Mouse (Mus musculus): Measurements from ENCODE around the gene Renbp. TPM values are rescaled to one million over a fixed set of nuclear protein-coding genes. Genes with fewer than 3 reads are reported as not detected.

Gene Renbp
- polyA plus RNA-seq, 1 experiment from 2014 or later = 49.5 TPM

- H3K4me3 ChIP-seq (replicated peaks) = no peak overlapping the region
- H3K27me3 ChIP-seq (replicated peaks) = no peaks in the 10 kb centered on the region
- H3K4me1 ChIP-seq = no peaks in the 10 kb centered on the region
- H3K4me2 ChIP-seq = no peak overlapping the region
- no peak overlapping the region for H3K9ac ChIP-seq
- H3K27ac ChIP-seq = no peak overlapping the region
- WGBS = 88% methylated on average over 8 of the region's 8 CpGs
- H3K36me3 ChIP-seq = no peaks in the 10 kb centered on the region
- ATAC-seq (ENCODE audit: insufficient read depth, low FRiP score, low read depth) = no peak
- H3K9me3 ChIP-seq = no peaks in the 10 kb centered on the region
Observed at GRCm38 (mm10) chrX:73916945-73917344, 13.7 kb downstream of the Renbp start.

GRCm38 (mm10) chrX:73914827-73915703, 15.6 kb downstream of the Renbp start:
- WGBS = 22% methylated on average over 31 of the region's 31 CpGs
- Histone ChIP-seq H3K36me3 (no peaks in the 10 kb centered on the region), H3K27me3 (replicated peaks) (no peaks in the 10 kb centered on the region), H3K4me3 (replicated peaks) (peak overlapping the region; percentile 17; the same call in 1 of the 2 replicates), H3K27ac (peak overlapping the region; percentile 80), H3K9me3 (no peaks in the 10 kb centered on the region), H3K4me2 (peak overlapping the region; percentile 38), H3K4me1 (no peaks in the 10 kb centered on the region), H3K9ac (no peak overlapping the region)
- peak; percentile 97 for ATAC-seq (ENCODE audit: insufficient read depth, low FRiP score, low read depth)

GRCm38 (mm10) chrX:73911588-73911987, 19.1 kb downstream of the Renbp start:
- no peak overlapping the region for H3K27ac ChIP-seq
- H3K36me3 ChIP-seq = no peaks in the 10 kb centered on the region
- H3K9me3 ChIP-seq = no peaks in the 10 kb centered on the region
- no peak overlapping the region for H3K4me2 ChIP-seq
- no peaks in the 10 kb centered on the region for H3K27me3 ChIP-seq (replicated peaks)
- H3K4me3 ChIP-seq (replicated peaks) = no peak overlapping the region
- 79% methylated on average over 2 of the region's 2 CpGs for WGBS
- no peaks in the 10 kb centered on the region for H3K4me1 ChIP-seq
- ATAC-seq (ENCODE audit: insufficient read depth, low FRiP score, low read depth) = no peak
- no peak overlapping the region for H3K9ac ChIP-seq

- Histone ChIP-seq H3K4me2 (peak overlapping the region; percentile 50), H3K9ac (no peak overlapping the region), H3K27me3 (replicated peaks) (no peaks in the 10 kb centered on the region), H3K4me3 (replicated peaks) (peak overlapping the region; percentile 19), H3K9me3 (no peaks in the 10 kb centered on the region), H3K27ac (no peak overlapping the region), H3K4me1 (no peaks in the 10 kb centered on the region), H3K36me3 (no peaks in the 10 kb centered on the region)
- peak; percentile 11; the same call in 1 of the 2 replicates for ATAC-seq (ENCODE audit: insufficient read depth, low FRiP score, low read depth)
- 21% methylated on average over 25 of the region's 26 CpGs for WGBS
Observed at GRCm38 (mm10) chrX:73911156-73911555, 19.5 kb downstream of the Renbp start.

GRCm38 (mm10) chrX:73910451-73910850, 20.2 kb downstream of the Renbp start:
- no peaks in the 10 kb centered on the region for H3K4me1 ChIP-seq
- no peak for ATAC-seq (ENCODE audit: insufficient read depth, low FRiP score, low read depth)
- no peak overlapping the region for H3K4me3 ChIP-seq (replicated peaks)
- no peaks in the 10 kb centered on the region for H3K27me3 ChIP-seq (replicated peaks)
- H3K9me3 ChIP-seq = no peaks in the 10 kb centered on the region
- H3K9ac ChIP-seq = no peak overlapping the region
- H3K36me3 ChIP-seq = no peaks in the 10 kb centered on the region
- no peak overlapping the region for H3K27ac ChIP-seq
- H3K4me2 ChIP-seq = no peak overlapping the region

GRCm38 (mm10) chrX:73910049-73910448, 20.6 kb downstream of the Renbp start:
- no peak overlapping the region for H3K27ac ChIP-seq
- WGBS = 74% methylated on average over 1 of the region's 1 CpGs
- H3K4me2 ChIP-seq = no peak overlapping the region
- H3K9ac ChIP-seq = no peak overlapping the region
- no peak overlapping the region for H3K4me3 ChIP-seq (replicated peaks)
- no peaks in the 10 kb centered on the region for H3K9me3 ChIP-seq
- H3K27me3 ChIP-seq (replicated peaks) = no peaks in the 10 kb centered on the region
- ATAC-seq (ENCODE audit: insufficient read depth, low FRiP score, low read depth) = no peak
- H3K4me1 ChIP-seq = no peaks in the 10 kb centered on the region
- no peaks in the 10 kb centered on the region for H3K36me3 ChIP-seq

GRCm38 (mm10) chrX:73897959-73898358, 32.7 kb downstream of the Renbp start:
- H3K36me3 ChIP-seq = no peaks in the 10 kb centered on the region
- no peaks in the 10 kb centered on the region for H3K9me3 ChIP-seq
- WGBS = 72% methylated on average over 3 of the region's 3 CpGs
- H3K27me3 ChIP-seq (replicated peaks) = no peaks in the 10 kb centered on the region; the same call in 1 of the 2 replicates
- H3K4me3 ChIP-seq (replicated peaks) = no peak overlapping the region
- H3K27ac ChIP-seq = no peak overlapping the region
- no peaks in the 10 kb centered on the region for H3K4me1 ChIP-seq
- no peak overlapping the region for H3K9ac ChIP-seq
- H3K4me2 ChIP-seq = no peak overlapping the region
- no peak for ATAC-seq (ENCODE audit: insufficient read depth, low FRiP score, low read depth)

GRCm38 (mm10) chrX:73895719-73896118, 34.9 kb downstream of the Renbp start, which contains the start of gene L1cam:
Gene L1cam (minus strand): TSS chrX:73896105.
- Histone ChIP-seq H3K36me3 (no peaks in the 10 kb centered on the region), H3K27ac (no peak within 1 kb of the TSS), H3K4me2 (no peak within 1 kb of the TSS), H3K4me1 (no peaks in the 10 kb centered on the region), H3K27me3 (replicated peaks) (no peaks in the 10 kb centered on the region; the same call in 1 of the 2 replicates), H3K9me3 (no peaks in the 10 kb centered on the region), H3K4me3 (replicated peaks) (no peak within 1 kb of the TSS), H3K9ac (no peak within 1 kb of the TSS)
- ATAC-seq (ENCODE audit: insufficient read depth, low FRiP score, low read depth) = no peak
- 7% methylated on average over 2 of the region's 2 CpGs for WGBS

- 92% methylated on average over 14 of the region's 14 CpGs for WGBS
- no peak for ATAC-seq (ENCODE audit: insufficient read depth, low FRiP score, low read depth)
- H3K4me2 ChIP-seq = no peak overlapping the region
Observed at GRCm38 (mm10) chrX:73892833-73893232, 37.8 kb downstream of the Renbp start.

GRCm38 (mm10) chrX:73891551-73892152, 39.0 kb downstream of the Renbp start, which contains the start of gene Avpr2:
Gene Avpr2 (plus strand): TSS chrX:73892102.
- no peaks in the 10 kb centered on the region for H3K9me3 ChIP-seq
- no peak within 1 kb of the TSS for H3K9ac ChIP-seq
- no peak within 1 kb of the TSS for H3K27ac ChIP-seq
- WGBS = 52% methylated on average over 6 of the region's 6 CpGs
- H3K4me1 ChIP-seq = no peaks in the 10 kb centered on the region
- no peak within 1 kb of the TSS for H3K4me3 ChIP-seq (replicated peaks)
- no peak within 1 kb of the TSS for H3K4me2 ChIP-seq
- no peaks in the 10 kb centered on the region for H3K27me3 ChIP-seq (replicated peaks)
- no peaks in the 10 kb centered on the region for H3K36me3 ChIP-seq
- no peak for ATAC-seq (ENCODE audit: insufficient read depth, low FRiP score, low read depth)

More at GRCm38 (mm10) chrX:73892833-73893232, 37.8 kb downstream of the Renbp start:
- Histone ChIP-seq H3K9ac (no peak overlapping the region), H3K9me3 (no peaks in the 10 kb centered on the region), H3K27ac (no peak overlapping the region), H3K4me1 (no peaks in the 10 kb centered on the region), H3K27me3 (replicated peaks) (no peaks in the 10 kb centered on the region), H3K36me3 (no peaks in the 10 kb centered on the region), H3K4me3 (replicated peaks) (no peak overlapping the region)

- ATAC-seq (ENCODE audit: insufficient read depth, low FRiP score, low read depth) = no peak
- Histone ChIP-seq H3K4me3 (replicated peaks) (no peak overlapping the region), H3K4me1 (no peaks in the 10 kb centered on the region), H3K9ac (no peak overlapping the region), H3K4me2 (peak overlapping the region; percentile 73), H3K27ac (no peak overlapping the region), H3K36me3 (no peaks in the 10 kb centered on the region), H3K9me3 (no peaks in the 10 kb centered on the region), H3K27me3 (replicated peaks) (0 out of 2 replicates have a peak, but pooled peaks cover 4% of the 10 kb centered on the region)
- WGBS = 28% methylated on average over 6 of the region's 6 CpGs
Observed at GRCm38 (mm10) chrX:73881463-73881862, 49.2 kb downstream of the Renbp start.

- no peaks in the 10 kb centered on the region for H3K9me3 ChIP-seq
- 0 out of 2 replicates have a peak, but pooled peaks cover 4% of the 10 kb centered on the region for H3K27me3 ChIP-seq (replicated peaks)
- no peak overlapping the region for H3K9ac ChIP-seq
- H3K27ac ChIP-seq = no peak overlapping the region
- no peaks in the 10 kb centered on the region for H3K36me3 ChIP-seq
- WGBS = 29% methylated on average over 16 of the region's 16 CpGs
- H3K4me3 ChIP-seq (replicated peaks) = peak overlapping the region; percentile 41
- peak overlapping the region; percentile 73 for H3K4me2 ChIP-seq
- no peak for ATAC-seq (ENCODE audit: insufficient read depth, low FRiP score, low read depth)
- no peaks in the 10 kb centered on the region for H3K4me1 ChIP-seq
Observed at GRCm38 (mm10) chrX:73881036-73881427, 49.6 kb downstream of the Renbp start.
